Mouse (Mus musculus): Measurements from ENCODE around the gene Ptpre. TPM values are rescaled to one million over a fixed set of nuclear protein-coding genes. Genes with fewer than 3 reads are reported as not detected.
A peak's percentile ranks its signal among the peaks of the same experiment; 100 is the strongest.

The Ptpre gene
- polyA plus RNA-seq, 1 experiment from 2014 or later: 2.3 TPM

DNA sequence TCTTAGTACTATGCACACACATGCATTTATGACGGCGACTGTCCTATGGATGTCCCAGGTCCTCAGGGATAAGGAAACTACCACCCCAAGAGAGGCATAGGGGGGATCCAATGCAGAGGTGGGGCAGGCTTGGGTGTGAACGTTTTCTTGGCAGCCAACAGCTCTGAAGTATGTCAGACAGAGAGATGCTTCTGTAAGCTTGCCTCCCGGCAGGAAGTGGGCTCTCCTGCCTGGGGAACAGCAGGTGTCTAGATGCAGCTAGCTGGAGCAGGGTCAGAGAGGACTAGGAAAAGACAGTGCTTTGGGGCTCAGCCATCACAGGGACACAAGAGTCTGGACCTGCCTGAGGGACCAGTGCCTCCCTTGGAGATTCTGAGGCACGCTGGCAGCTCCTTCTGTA lies 9.2 kb downstream of the Ptpre start:
- Histone ChIP-seq H3K9me3 (ENCODE audit: low read depth, low read length) (no peaks in the 10 kb centered on the region), H3K4me3 (ENCODE audit: low read depth, low read length) (no peak overlapping the region), H3K27me3 (ENCODE audit: insufficient read depth, low read length) (no peaks in the 10 kb centered on the region), H3K27ac (ENCODE audit: low read depth) (peak overlapping the region; percentile 33; the same call in 1 of the 2 replicates), H3K4me2 (no peak overlapping the region), H3K4me1 (ENCODE audit: insufficient read depth) (peaks cover 5% of the 10 kb centered on the region; the same call in 1 of the 2 replicates), H3K9ac (no peak overlapping the region), H3K36me3 (ENCODE audit: insufficient read depth) (no peaks in the 10 kb centered on the region)
- 40% methylated on average over 5 of the region's 5 CpGs for WGBS
- ATAC-seq (ENCODE audit: insufficient read depth) (no peak), DNase-seq (no peak)
- TF ChIP-seq CTCF (IDR thresholded peaks at IDR 0.05; ENCODE audit: low read depth): no peak

GRCm38 (mm10) chr7:135548434-135548833 lies 11.2 kb downstream of the Ptpre start:
- H3K4me2 ChIP-seq: no peak overlapping the region
- no peak overlapping the region for H3K9ac ChIP-seq
- H3K36me3 ChIP-seq (ENCODE audit: insufficient read depth): no peaks in the 10 kb centered on the region
- no peaks in the 10 kb centered on the region for H3K9me3 ChIP-seq (ENCODE audit: low read depth, low read length)
- 76% methylated on average over 6 of the region's 6 CpGs for WGBS
- H3K27me3 ChIP-seq (ENCODE audit: insufficient read depth, low read length): no peaks in the 10 kb centered on the region
- H3K4me3 ChIP-seq (ENCODE audit: low read depth, low read length): no peak overlapping the region
- no peak overlapping the region for H3K27ac ChIP-seq (ENCODE audit: low read depth)
- DNase-seq: no peak
- TF ChIP-seq CTCF (IDR thresholded peaks at IDR 0.05; ENCODE audit: low read depth): no peak
- H3K4me1 ChIP-seq (ENCODE audit: insufficient read depth): peaks cover 7% of the 10 kb centered on the region; the same call in 1 of the 2 replicates
- no peak for ATAC-seq (ENCODE audit: insufficient read depth)

- Histone ChIP-seq H3K36me3 (ENCODE audit: insufficient read depth) (no peaks in the 10 kb centered on the region), H3K4me2 (no peak overlapping the region), H3K9ac (no peak overlapping the region), H3K9me3 (ENCODE audit: low read depth, low read length) (no peaks in the 10 kb centered on the region), H3K4me1 (ENCODE audit: insufficient read depth) (peaks cover 7% of the 10 kb centered on the region; the same call in 1 of the 2 replicates), H3K27me3 (ENCODE audit: insufficient read depth, low read length) (no peaks in the 10 kb centered on the region), H3K27ac (ENCODE audit: low read depth) (no peak overlapping the region), H3K4me3 (ENCODE audit: low read depth, low read length) (no peak overlapping the region)
- ATAC-seq (ENCODE audit: insufficient read depth) (peak; percentile 66; the same call in 1 of the 2 replicates), DNase-seq (peak; percentile 30)
- WGBS: 58% methylated on average over 1 of the region's 1 CpGs
- TF ChIP-seq CTCF (IDR thresholded peaks at IDR 0.05; ENCODE audit: low read depth): peak; percentile 23; the same call in 1 of the 2 replicates
Measured at GRCm38 (mm10) chr7:135551547-135551946, 14.3 kb downstream of the Ptpre start.

DNA sequence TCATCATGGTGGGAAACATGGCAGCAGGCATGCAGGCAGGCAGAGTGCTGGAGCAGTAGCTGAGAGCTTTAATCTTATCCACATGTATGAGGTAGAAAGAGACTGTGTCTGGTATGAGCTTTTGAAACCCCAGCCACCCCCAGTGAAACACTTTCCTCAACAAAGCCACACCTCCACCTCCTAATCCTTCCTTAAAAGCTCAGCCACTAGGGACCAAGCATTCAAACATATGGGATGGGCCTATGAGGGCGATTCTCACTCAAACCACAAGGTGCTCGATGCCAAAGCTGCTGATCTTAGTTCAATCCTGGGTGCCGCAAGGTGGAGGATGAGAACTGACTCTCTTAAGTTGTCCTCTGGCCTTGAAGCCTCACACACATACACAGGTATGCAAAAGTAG lies 16.3 kb downstream of the Ptpre start:
- no peaks in the 10 kb centered on the region for H3K36me3 ChIP-seq (ENCODE audit: insufficient read depth)
- no peak overlapping the region for H3K27ac ChIP-seq (ENCODE audit: low read depth)
- no peak overlapping the region for H3K4me3 ChIP-seq (ENCODE audit: low read depth, low read length)
- TF ChIP-seq CTCF (IDR thresholded peaks at IDR 0.05; ENCODE audit: low read depth): no peak
- no peak overlapping the region for H3K9ac ChIP-seq
- no peak overlapping the region for H3K4me2 ChIP-seq
- peaks cover 4% of the 10 kb centered on the region; the same call in 1 of the 2 replicates for H3K4me1 ChIP-seq (ENCODE audit: insufficient read depth)
- 75% methylated on average over 3 of the region's 3 CpGs for WGBS
- H3K27me3 ChIP-seq (ENCODE audit: insufficient read depth, low read length): no peaks in the 10 kb centered on the region
- DNase-seq (no peak), ATAC-seq (ENCODE audit: insufficient read depth) (no peak)
- no peaks in the 10 kb centered on the region for H3K9me3 ChIP-seq (ENCODE audit: low read depth, low read length)

DNA sequence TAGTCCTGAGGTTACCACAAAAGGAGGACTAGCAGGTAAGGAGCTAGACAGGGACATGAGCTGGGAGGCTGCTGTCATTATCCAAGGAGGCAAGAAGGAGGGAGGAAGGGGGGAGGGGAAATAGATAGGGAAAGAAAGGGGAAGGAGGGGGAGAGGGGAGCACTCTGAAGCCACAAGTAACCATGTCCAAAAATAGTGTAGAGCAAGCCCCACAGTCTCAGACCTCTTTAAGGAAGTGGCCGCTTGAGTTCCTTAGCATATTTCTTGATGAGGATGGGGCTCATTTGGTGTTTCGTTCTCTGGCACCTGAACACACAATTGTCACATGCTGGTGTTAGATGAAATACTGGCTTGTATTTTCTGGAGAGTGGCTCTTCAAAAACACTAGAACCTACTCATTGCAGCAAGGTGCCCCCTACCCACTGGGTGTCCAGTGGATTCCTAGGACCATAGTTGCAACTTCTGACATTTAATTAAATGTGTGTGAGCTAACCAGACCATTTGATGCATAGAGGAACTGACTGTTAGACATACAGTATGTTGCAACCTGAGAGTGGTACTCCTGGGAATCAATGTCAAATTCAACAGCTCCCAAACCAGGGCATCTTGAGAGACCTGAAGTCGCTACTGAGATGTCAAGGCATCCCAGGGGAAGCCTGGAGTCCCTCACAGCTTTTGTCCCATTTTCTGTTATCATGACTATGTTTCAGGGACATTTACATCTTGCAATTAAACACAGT lies 19.6 kb downstream of the Ptpre start:
- TF ChIP-seq CTCF (IDR thresholded peaks at IDR 0.05; ENCODE audit: low read depth): no peak
- 75% methylated on average over 3 of the region's 3 CpGs for whole genome bisulfite sequencing
- Histone ChIP-seq H3K27ac (ENCODE audit: low read depth) (no peak overlapping the region), H3K27me3 (ENCODE audit: insufficient read depth, low read length) (no peaks in the 10 kb centered on the region), H3K4me3 (ENCODE audit: low read depth, low read length) (no peak overlapping the region), H3K36me3 (ENCODE audit: insufficient read depth) (no peaks in the 10 kb centered on the region), H3K4me1 (ENCODE audit: insufficient read depth) (no peaks in the 10 kb centered on the region), H3K9ac (no peak overlapping the region), H3K9me3 (ENCODE audit: low read depth, low read length) (no peaks in the 10 kb centered on the region), H3K4me2 (no peak overlapping the region)
- no peak for DNase-seq
- ATAC-seq (ENCODE audit: insufficient read depth): no peak

DNA sequence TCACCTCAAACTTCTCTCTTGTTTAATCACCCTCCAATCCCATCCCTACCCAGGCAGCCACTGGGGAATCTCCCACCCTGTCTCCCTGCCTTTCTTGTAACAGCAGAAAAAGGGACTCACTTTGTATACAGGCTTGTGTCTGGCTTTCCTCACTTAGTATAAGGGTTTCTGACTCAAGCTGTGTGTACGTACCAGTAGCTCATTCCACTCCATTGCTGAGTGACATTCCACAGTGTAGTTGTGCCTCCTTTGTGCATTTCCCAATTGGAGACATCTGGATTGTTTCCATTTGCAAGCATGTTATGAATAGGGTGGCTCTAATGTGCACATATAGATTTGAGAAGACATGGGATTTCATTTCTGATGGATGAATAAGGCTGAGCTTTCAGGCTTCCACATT lies 23.0 kb downstream of the Ptpre start:
- Histone ChIP-seq H3K9ac (no peak overlapping the region), H3K27ac (ENCODE audit: low read depth) (no peak overlapping the region), H3K36me3 (ENCODE audit: insufficient read depth) (no peaks in the 10 kb centered on the region), H3K4me1 (ENCODE audit: insufficient read depth) (no peaks in the 10 kb centered on the region), H3K4me3 (ENCODE audit: low read depth, low read length) (no peak overlapping the region), H3K9me3 (ENCODE audit: low read depth, low read length) (no peaks in the 10 kb centered on the region), H3K27me3 (ENCODE audit: insufficient read depth, low read length) (no peaks in the 10 kb centered on the region), H3K4me2 (no peak overlapping the region)
- no peak for TF ChIP-seq CTCF (IDR thresholded peaks at IDR 0.05; ENCODE audit: low read depth)
- WGBS: 41% methylated on average over 1 of the region's 1 CpGs
- ATAC-seq (ENCODE audit: insufficient read depth) (no peak), DNase-seq (no peak)

DNA sequence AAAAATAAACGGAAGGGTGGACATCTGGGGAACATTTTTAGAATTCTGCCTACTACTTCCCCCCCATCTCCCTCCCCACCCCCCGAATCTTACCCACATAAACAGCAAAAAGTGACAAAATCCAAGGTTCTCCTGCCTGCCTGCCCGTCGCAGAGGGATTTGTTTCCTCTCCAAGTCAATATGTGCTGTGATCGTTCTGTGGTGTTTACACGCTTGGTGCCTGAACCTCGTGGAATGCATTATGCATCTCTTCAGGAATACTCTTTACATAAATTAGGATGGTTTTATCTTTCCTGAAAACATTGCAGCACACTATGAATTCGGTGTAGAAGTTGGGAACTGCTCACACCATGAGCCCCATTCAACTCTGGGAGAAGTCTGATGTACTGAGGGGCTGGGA lies 26.7 kb downstream of the Ptpre start:
- H3K9me3 ChIP-seq (ENCODE audit: low read depth, low read length): no peaks in the 10 kb centered on the region
- H3K36me3 ChIP-seq (ENCODE audit: insufficient read depth): no peaks in the 10 kb centered on the region
- DNase-seq (no peak), ATAC-seq (ENCODE audit: insufficient read depth) (no peak)
- no peak for TF ChIP-seq CTCF (IDR thresholded peaks at IDR 0.05; ENCODE audit: low read depth)
- WGBS: 67% methylated on average over 8 of the region's 8 CpGs
- H3K9ac ChIP-seq: no peak overlapping the region
- no peaks in the 10 kb centered on the region for H3K27me3 ChIP-seq (ENCODE audit: insufficient read depth, low read length)
- no peak overlapping the region for H3K27ac ChIP-seq (ENCODE audit: low read depth)
- H3K4me3 ChIP-seq (ENCODE audit: low read depth, low read length): no peak overlapping the region
- no peak overlapping the region for H3K4me2 ChIP-seq
- no peaks in the 10 kb centered on the region for H3K4me1 ChIP-seq (ENCODE audit: insufficient read depth)

All from lung, embryonic 14.5 days (tissue).